Mouse (Mus musculus): Measurements from ENCODE around the gene Gm43517. TPM values are rescaled to one million over a fixed set of nuclear protein-coding genes. Genes with fewer than 3 reads are reported as not detected.
A peak's percentile ranks its signal among the peaks of the same experiment; 100 is the strongest.

The Gm43517 gene
- polyA plus RNA-seq (2015; fragmentation: Nextera tagmentation; extraction: Ambion mirVana) = not detected in 2 replicates

GRCm38 (mm10) chr12:49384876-49385630 is at the start of gene Gm43517:
Gene Gm43517, plus strand, starts transcription at chr12:49385174.
- ATAC-seq (ENCODE audit: low read depth) = peak; percentile 46; the same call in 1 of the 2 replicates
- peaks cover 11% of the 10 kb centered on the region for H3K4me1 ChIP-seq (replicated peaks)
- no peak within 1 kb of the TSS for H3K9ac ChIP-seq
- peak within 1 kb of the TSS; percentile 44 for H3K4me2 ChIP-seq
- no peaks in the 10 kb centered on the region for H3K36me3 ChIP-seq
- no peaks in the 10 kb centered on the region for H3K9me3 ChIP-seq
- H3K4me3 ChIP-seq = peak within 1 kb of the TSS; percentile 24
- under 1% methylated on average over 67 of the region's 75 CpGs for WGBS
- peaks cover 88% of the 10 kb centered on the region for H3K27me3 ChIP-seq
- no peak within 1 kb of the TSS for H3K27ac ChIP-seq (replicated peaks)

- H3K36me3 ChIP-seq = no peaks in the 10 kb centered on the region
- H3K4me1 ChIP-seq (replicated peaks) = no peaks in the 10 kb centered on the region
- H3K4me3 ChIP-seq = no peak overlapping the region
- H3K9me3 ChIP-seq = no peaks in the 10 kb centered on the region
- WGBS = 92% methylated on average over 10 of the region's 10 CpGs
- H3K27me3 ChIP-seq = no peaks in the 10 kb centered on the region
- H3K27ac ChIP-seq (replicated peaks) = no peak overlapping the region
- no peak overlapping the region for H3K4me2 ChIP-seq
- no peak overlapping the region for H3K9ac ChIP-seq
- ATAC-seq (ENCODE audit: low read depth) = no peak
These were observed 35.3 kb upstream of the Gm43517 start for GRCm38 (mm10) chr12:49349697-49350096.

- no peak overlapping the region for H3K9ac ChIP-seq
- H3K27ac ChIP-seq (replicated peaks) = no peak overlapping the region
- no peak overlapping the region for H3K4me3 ChIP-seq
- H3K27me3 ChIP-seq = peaks cover 51% of the 10 kb centered on the region
- H3K36me3 ChIP-seq = no peaks in the 10 kb centered on the region
- ATAC-seq (ENCODE audit: low read depth) = no peak
- WGBS = 42% methylated on average over 1 of the region's 1 CpGs
- no peaks in the 10 kb centered on the region for H3K9me3 ChIP-seq
- peaks cover under 1% of the 10 kb centered on the region; the same call in 1 of the 2 replicates for H3K4me1 ChIP-seq (replicated peaks)
- no peak overlapping the region for H3K4me2 ChIP-seq
These were observed 16.0 kb upstream of the Gm43517 start for GRCm38 (mm10) chr12:49368931-49369330.

- Histone ChIP-seq H3K36me3 (no peaks in the 10 kb centered on the region), H3K9me3 (no peaks in the 10 kb centered on the region), H3K27ac (replicated peaks) (no peak overlapping the region), H3K4me1 (replicated peaks) (peaks cover 8% of the 10 kb centered on the region), H3K4me2 (no peak overlapping the region), H3K27me3 (peaks cover 83% of the 10 kb centered on the region), H3K9ac (no peak overlapping the region), H3K4me3 (no peak overlapping the region)
- ATAC-seq (ENCODE audit: low read depth) = no peak
These were observed 12.8 kb upstream of the Gm43517 start for GRCm38 (mm10) chr12:49372170-49372569.

GRCm38 (mm10) chr12:49373176-49373575 is 11.8 kb upstream of the Gm43517 start:
- Histone ChIP-seq H3K27me3 (peaks cover 87% of the 10 kb centered on the region), H3K4me2 (no peak overlapping the region)
- no peak for ATAC-seq (ENCODE audit: low read depth)

GRCm38 (mm10) chr12:49373821-49374605 is 11.0 kb upstream of the Gm43517 start:
- H3K9ac ChIP-seq = no peak overlapping the region
- H3K36me3 ChIP-seq = no peaks in the 10 kb centered on the region
- H3K4me2 ChIP-seq = peak overlapping the region; percentile 36
- peaks cover 93% of the 10 kb centered on the region for H3K27me3 ChIP-seq
- WGBS = under 1% methylated on average over 24 of the region's 24 CpGs
- no peak overlapping the region for H3K27ac ChIP-seq (replicated peaks)
- H3K4me3 ChIP-seq = peak overlapping the region; percentile 15; the same call in 1 of the 2 replicates
- H3K4me1 ChIP-seq (replicated peaks) = peaks cover 8% of the 10 kb centered on the region
- no peak for ATAC-seq (ENCODE audit: low read depth)
- no peaks in the 10 kb centered on the region for H3K9me3 ChIP-seq

More at GRCm38 (mm10) chr12:49373176-49373575, 11.8 kb upstream of the Gm43517 start:
- H3K4me3 ChIP-seq = no peak overlapping the region
- H3K27ac ChIP-seq (replicated peaks) = no peak overlapping the region
- H3K9me3 ChIP-seq = no peaks in the 10 kb centered on the region
- WGBS = 4% methylated on average over 5 of the region's 5 CpGs
- peaks cover 8% of the 10 kb centered on the region for H3K4me1 ChIP-seq (replicated peaks)
- no peaks in the 10 kb centered on the region for H3K36me3 ChIP-seq
- no peak overlapping the region for H3K9ac ChIP-seq

- Histone ChIP-seq H3K27ac (replicated peaks) (no peak overlapping the region), H3K36me3 (no peaks in the 10 kb centered on the region), H3K4me1 (replicated peaks) (peaks cover 8% of the 10 kb centered on the region), H3K4me3 (peak overlapping the region; percentile 15; the same call in 1 of the 2 replicates), H3K9ac (no peak overlapping the region), H3K27me3 (peaks cover 93% of the 10 kb centered on the region), H3K9me3 (no peaks in the 10 kb centered on the region), H3K4me2 (peak overlapping the region; percentile 36)
- under 1% methylated on average over 14 of the region's 14 CpGs for WGBS
- ATAC-seq (ENCODE audit: low read depth) = no peak
These were observed 10.4 kb upstream of the Gm43517 start for GRCm38 (mm10) chr12:49374606-49374995.

GRCm38 (mm10) chr12:49375427-49376317 is 9.3 kb upstream of the Gm43517 start:
- Histone ChIP-seq H3K27me3 (peaks cover 94% of the 10 kb centered on the region), H3K4me3 (no peak overlapping the region), H3K9me3 (no peaks in the 10 kb centered on the region), H3K9ac (no peak overlapping the region), H3K36me3 (no peaks in the 10 kb centered on the region), H3K4me1 (replicated peaks) (peaks cover 8% of the 10 kb centered on the region), H3K27ac (replicated peaks) (no peak overlapping the region), H3K4me2 (no peak overlapping the region)
- WGBS = 1% methylated on average over 15 of the region's 15 CpGs
- ATAC-seq (ENCODE audit: low read depth) = no peak

GRCm38 (mm10) chr12:49376318-49376992 is 8.5 kb upstream of the Gm43517 start:
- Histone ChIP-seq H3K36me3 (no peaks in the 10 kb centered on the region), H3K27ac (replicated peaks) (no peak overlapping the region), H3K4me2 (no peak overlapping the region), H3K27me3 (peaks cover 94% of the 10 kb centered on the region), H3K9ac (no peak overlapping the region), H3K9me3 (no peaks in the 10 kb centered on the region), H3K4me1 (replicated peaks) (peaks cover 8% of the 10 kb centered on the region), H3K4me3 (no peak overlapping the region)
- 3% methylated on average over 19 of the region's 19 CpGs for WGBS
- ATAC-seq (ENCODE audit: low read depth) = no peak

- under 1% methylated on average over 15 of the region's 15 CpGs for WGBS
- peaks cover 98% of the 10 kb centered on the region for H3K27me3 ChIP-seq
- H3K9ac ChIP-seq = no peak overlapping the region
- ATAC-seq (ENCODE audit: low read depth) = no peak
- no peak overlapping the region for H3K27ac ChIP-seq (replicated peaks)
- no peak overlapping the region for H3K4me2 ChIP-seq
- no peak overlapping the region for H3K4me3 ChIP-seq
- no peaks in the 10 kb centered on the region for H3K9me3 ChIP-seq
- peaks cover 8% of the 10 kb centered on the region for H3K4me1 ChIP-seq (replicated peaks)
- no peaks in the 10 kb centered on the region for H3K36me3 ChIP-seq
These were observed 7.5 kb upstream of the Gm43517 start for GRCm38 (mm10) chr12:49377281-49377970.

GRCm38 (mm10) chr12:49378920-49379319 is 6.1 kb upstream of the Gm43517 start:
- WGBS = 0% methylated on average over 1 of the region's 1 CpGs
- Histone ChIP-seq H3K36me3 (no peaks in the 10 kb centered on the region), H3K9ac (no peak overlapping the region), H3K27ac (replicated peaks) (no peak overlapping the region), H3K27me3 (peaks cover 98% of the 10 kb centered on the region), H3K4me2 (no peak overlapping the region), H3K4me1 (replicated peaks) (peaks cover 18% of the 10 kb centered on the region), H3K9me3 (no peaks in the 10 kb centered on the region), H3K4me3 (no peak overlapping the region)
- ATAC-seq (ENCODE audit: low read depth) = no peak
